Mouse (Mus musculus) gonadal fat pad, adult 2 months (tissue): ENCODE data around the gene Zfp541. TPM values are rescaled to one million over a fixed set of nuclear protein-coding genes. Genes with fewer than 3 reads are reported as not detected.

Experiments used
- DNase-seq: peaks from one replicate; pipeline ENCODE4 v3.0.0-alpha.2; 2012; ENCODE audit warnings: low read depth
- polyA plus RNA-seq: library from polyadenylated mRNA; depleted of rRNA; stranded (reverse); fragments of >200 nt; gene quantifications from 2 replicates; pipeline ENCODE4 v1.2.3, GENCODE M21; 2012

Zfp541 gene
- polyA plus RNA-seq, 1 experiment, result 0.19 TPM

- no peak for DNase-seq
Measured at GRCm38 (mm10) chr7:16080581-16080980, 19.0 kb downstream of the Zfp541 start.

GRCm38 (mm10) chr7:16083361-16083760 is 21.7 kb downstream of the Zfp541 start:
- DNase-seq, result no peak

- no peak for DNase-seq
Measured at GRCm38 (mm10) chr7:16087587-16087986, 26.0 kb downstream of the Zfp541 start.

- no peak for DNase-seq
Measured at GRCm38 (mm10) chr7:16094592-16094991, 33.0 kb downstream of the Zfp541 start.

GRCm38 (mm10) chr7:16098021-16099017 is 36.7 kb downstream of the Zfp541 start, which contains the start of gene Napa:
Napa (plus strand) TSS chr7:16098458.
- peak; percentile 98 for DNase-seq

GRCm38 (mm10) chr7:16099901-16100300 is 38.3 kb downstream of the Zfp541 start:
- DNase-seq, result no peak

- DNase-seq, result no peak
Measured at GRCm38 (mm10) chr7:16101081-16101480, 39.5 kb downstream of the Zfp541 start.

- no peak for DNase-seq
Measured at GRCm38 (mm10) chr7:16101726-16102475, 40.3 kb downstream of the Zfp541 start.

- no peak for DNase-seq
Measured at GRCm38 (mm10) chr7:16102686-16103226, 41.1 kb downstream of the Zfp541 start.

GRCm38 (mm10) chr7:16103760-16104159 is 42.1 kb downstream of the Zfp541 start:
- no peak for DNase-seq

- DNase-seq, result no peak
Measured at GRCm38 (mm10) chr7:16104611-16105388, 43.2 kb downstream of the Zfp541 start.

- DNase-seq, result no peak
Measured at GRCm38 (mm10) chr7:16108886-16109542, 47.4 kb downstream of the Zfp541 start.

- DNase-seq, result no peak
Measured at GRCm38 (mm10) chr7:16110158-16110557, 48.5 kb downstream of the Zfp541 start.

- no peak for DNase-seq
Measured at GRCm38 (mm10) chr7:16111284-16112090, 49.9 kb downstream of the Zfp541 start.

GRCm38 (mm10) chr7:16116418-16116817 is 54.8 kb downstream of the Zfp541 start:
- DNase-seq, result no peak

- DNase-seq, result no peak
Measured at GRCm38 (mm10) chr7:16117100-16117499, 55.5 kb downstream of the Zfp541 start.

GRCm38 (mm10) chr7:16119569-16120261 is 58.1 kb downstream of the Zfp541 start, which contains the start of gene Kptn:
Kptn (plus strand) TSS chr7:16119895.
- DNase-seq, result no peak

- DNase-seq, result no peak
Measured at GRCm38 (mm10) chr7:16120262-16120600, 58.6 kb downstream of the Zfp541 start.

- no peak for DNase-seq
Measured at GRCm38 (mm10) chr7:16125829-16126228, 64.2 kb downstream of the Zfp541 start.
